Mouse (Mus musculus): ENCODE data around the gene Zfp185. TPM values are rescaled to one million over a fixed set of nuclear protein-coding genes. Genes with fewer than 3 reads are reported as not detected.
"Not testable (repeated sequence)": the region's sequence is repeated elsewhere in the genome, so short reads cannot be mapped to it uniquely, and the experiment has no call there.

Gene Zfp185
- polyA plus RNA-seq, 1 experiment: not detected

DNA sequence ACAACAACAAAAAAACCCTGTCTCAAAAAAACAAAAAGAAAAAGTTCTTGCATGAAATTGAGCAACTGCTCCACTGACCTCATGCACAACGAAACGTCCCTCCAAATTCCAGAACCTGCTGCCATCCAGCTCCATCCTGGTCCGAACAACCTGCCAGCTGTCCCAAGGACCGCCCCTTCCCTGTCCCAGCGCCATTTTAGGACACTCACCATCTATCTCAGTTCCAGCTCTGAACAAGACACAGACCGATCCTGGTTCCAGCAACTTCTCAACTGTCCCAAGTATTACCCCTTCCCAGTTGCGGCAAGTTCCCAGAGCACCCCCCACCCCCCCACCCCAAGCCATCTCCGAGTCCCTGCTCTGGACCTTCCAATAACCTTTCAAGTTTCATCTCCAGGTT, 51.7 kb downstream of the Zfp185 start:
- no peaks in the 10 kb centered on the region for H3K4me1 ChIP-seq (ENCODE audit: control insufficient read depth, insufficient read depth, low read length)
- H3K27ac ChIP-seq (ENCODE audit: insufficient read depth, low read depth, low read length): no peak overlapping the region
- TF ChIP-seq POLR2A (IDR thresholded peaks at IDR 0.05; ENCODE audit: insufficient read depth, low read depth, low read length): no peak
- TF ChIP-seq CTCF (IDR thresholded peaks at IDR 0.05; ENCODE audit: insufficient read depth, low read depth, low read length): no peak
- no peak overlapping the region for H3K4me3 ChIP-seq (ENCODE audit: insufficient read depth, low read depth, low read length)
- 87% methylated on average over 8 of the region's 8 CpGs for WGBS

DNA sequence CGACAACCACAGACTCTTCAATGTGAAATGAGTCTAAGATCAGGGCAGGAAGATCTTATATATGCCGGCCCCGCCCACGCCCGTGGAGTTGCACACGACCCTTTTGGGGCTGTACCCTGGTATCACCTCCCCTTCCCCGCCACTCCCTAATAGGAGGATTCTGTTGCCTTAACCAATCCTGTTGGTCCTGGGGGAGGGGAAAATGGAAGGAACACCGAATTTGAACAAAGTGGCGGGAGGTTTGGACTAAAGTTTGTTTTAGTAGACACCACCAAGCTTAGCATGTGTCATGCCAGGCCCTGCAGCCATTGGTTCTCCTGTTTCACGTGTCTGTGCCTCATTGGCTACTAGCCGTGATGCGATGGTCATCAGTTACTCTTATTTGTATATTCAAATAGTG, 52.5 kb downstream of the Zfp185 start:
- H3K27ac ChIP-seq (ENCODE audit: insufficient read depth, low read depth, low read length): no peak overlapping the region
- H3K4me1 ChIP-seq (ENCODE audit: control insufficient read depth, insufficient read depth, low read length): no peaks in the 10 kb centered on the region
- 88% methylated on average over 12 of the region's 12 CpGs for WGBS
- TF ChIP-seq POLR2A (IDR thresholded peaks at IDR 0.05; ENCODE audit: insufficient read depth, low read depth, low read length) (no peak), CTCF (IDR thresholded peaks at IDR 0.05; ENCODE audit: insufficient read depth, low read depth, low read length) (no peak)
- no peak overlapping the region for H3K4me3 ChIP-seq (ENCODE audit: insufficient read depth, low read depth, low read length)

DNA sequence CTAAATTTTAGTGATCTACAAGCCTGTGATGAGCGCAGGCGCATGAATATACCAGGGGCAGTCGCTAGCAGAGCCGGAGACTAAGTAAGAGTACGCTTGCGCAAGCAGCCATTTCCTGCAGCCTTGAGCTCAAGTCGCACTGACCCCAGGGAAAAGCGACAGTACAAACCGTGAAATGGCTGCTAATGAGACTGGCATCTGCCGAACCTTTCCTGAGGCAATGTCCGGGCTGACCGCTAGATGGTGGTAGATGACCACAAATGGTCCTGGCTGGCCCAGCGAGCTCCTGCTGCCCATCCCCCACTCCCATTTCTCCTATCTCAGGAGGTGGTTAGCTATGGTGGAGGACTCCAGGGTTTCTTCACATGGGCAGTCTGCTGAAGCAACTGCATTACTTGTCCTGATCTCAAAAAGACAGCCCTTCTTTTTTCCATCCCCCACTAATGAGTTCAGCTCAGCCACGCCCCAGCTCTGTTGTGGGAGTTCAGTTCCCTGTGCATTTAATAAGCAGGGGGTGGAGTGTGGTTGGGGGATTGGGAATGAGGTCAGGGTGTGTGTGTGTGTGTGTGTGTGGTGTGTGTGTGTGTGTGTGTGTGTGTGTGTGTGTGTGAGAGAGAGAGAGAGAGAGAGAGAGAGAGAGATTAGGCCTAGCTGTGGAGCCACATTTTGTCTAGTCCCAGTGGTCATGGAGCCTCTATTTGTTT, 66.9 kb downstream of the Zfp185 start:
- WGBS: 21% methylated on average over 14 of the region's 14 CpGs
- peak overlapping the region; percentile 1; the same call in 1 of the 2 replicates for H3K27ac ChIP-seq (ENCODE audit: insufficient read depth, low read depth, low read length)

DNA sequence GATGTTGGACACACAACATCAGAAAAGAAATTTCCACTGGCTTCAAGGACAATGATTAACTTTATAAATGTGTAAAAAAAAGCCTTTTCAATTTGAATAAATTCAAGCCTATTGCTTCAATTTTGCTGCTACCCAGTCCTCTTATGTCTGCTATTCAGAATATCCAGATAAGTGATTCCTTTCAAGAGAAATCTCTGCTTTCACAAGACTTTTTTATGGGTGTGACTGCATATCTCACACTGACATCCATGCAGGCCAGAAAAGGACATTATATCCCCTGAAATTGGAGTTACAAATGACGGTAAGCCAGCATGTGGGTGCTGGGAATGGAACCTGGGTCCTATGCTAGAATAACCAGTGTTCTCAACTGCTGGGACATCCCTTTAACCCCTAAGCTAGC, 74.4 kb downstream of the Zfp185 start:
- Histone ChIP-seq H3K27ac (ENCODE audit: insufficient read depth, low read depth, low read length) (no peak overlapping the region), H3K4me1 (ENCODE audit: control insufficient read depth, insufficient read depth, low read length) (peaks cover 10% of the 10 kb centered on the region), H3K4me3 (ENCODE audit: insufficient read depth, low read depth, low read length) (no peak overlapping the region)
- 87% methylated on average over 1 of the region's 1 CpGs for WGBS
- TF ChIP-seq CTCF (IDR thresholded peaks at IDR 0.05; ENCODE audit: insufficient read depth, low read depth, low read length) (no peak), POLR2A (IDR thresholded peaks at IDR 0.05; ENCODE audit: insufficient read depth, low read depth, low read length) (no peak)

More for the DNA sequence above, 66.9 kb downstream of the Zfp185 start:
- TF ChIP-seq CTCF (IDR thresholded peaks at IDR 0.05; ENCODE audit: insufficient read depth, low read depth, low read length): peak; percentile 52
- TF ChIP-seq POLR2A (IDR thresholded peaks at IDR 0.05; ENCODE audit: insufficient read depth, low read depth, low read length): no peak
- H3K4me3 ChIP-seq (ENCODE audit: insufficient read depth, low read depth, low read length): peak overlapping the region; percentile 29
- H3K4me1 ChIP-seq (ENCODE audit: control insufficient read depth, insufficient read depth, low read length): no peaks in the 10 kb centered on the region

DNA sequence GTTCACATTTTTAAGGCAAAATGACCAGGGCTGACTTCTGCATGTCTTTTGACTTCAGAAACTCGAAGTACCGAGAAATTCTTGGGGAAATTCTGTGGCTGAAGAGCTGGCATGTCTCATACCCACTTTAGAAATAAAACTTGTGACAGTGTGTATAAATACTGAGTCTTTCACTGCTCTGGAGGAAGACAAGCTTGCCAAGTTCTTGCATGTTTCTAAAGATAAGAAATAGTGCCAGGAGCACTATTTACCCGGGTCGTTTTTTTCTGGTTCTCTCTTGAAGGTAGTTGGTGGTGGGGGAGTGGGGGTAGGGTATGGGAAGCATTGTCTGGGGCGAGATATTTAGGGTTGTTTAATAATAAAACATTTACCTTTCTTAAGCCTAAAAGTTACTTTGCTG, 75.2 kb downstream of the Zfp185 start:
- 49% methylated on average over 5 of the region's 5 CpGs for WGBS
- Histone ChIP-seq H3K4me1 (ENCODE audit: control insufficient read depth, insufficient read depth, low read length) (peaks cover 10% of the 10 kb centered on the region), H3K27ac (ENCODE audit: insufficient read depth, low read depth, low read length) (no peak overlapping the region), H3K4me3 (ENCODE audit: insufficient read depth, low read depth, low read length) (no peak overlapping the region)
- TF ChIP-seq CTCF (IDR thresholded peaks at IDR 0.05; ENCODE audit: insufficient read depth, low read depth, low read length): no peak
- TF ChIP-seq POLR2A (IDR thresholded peaks at IDR 0.05; ENCODE audit: insufficient read depth, low read depth, low read length): no peak

DNA sequence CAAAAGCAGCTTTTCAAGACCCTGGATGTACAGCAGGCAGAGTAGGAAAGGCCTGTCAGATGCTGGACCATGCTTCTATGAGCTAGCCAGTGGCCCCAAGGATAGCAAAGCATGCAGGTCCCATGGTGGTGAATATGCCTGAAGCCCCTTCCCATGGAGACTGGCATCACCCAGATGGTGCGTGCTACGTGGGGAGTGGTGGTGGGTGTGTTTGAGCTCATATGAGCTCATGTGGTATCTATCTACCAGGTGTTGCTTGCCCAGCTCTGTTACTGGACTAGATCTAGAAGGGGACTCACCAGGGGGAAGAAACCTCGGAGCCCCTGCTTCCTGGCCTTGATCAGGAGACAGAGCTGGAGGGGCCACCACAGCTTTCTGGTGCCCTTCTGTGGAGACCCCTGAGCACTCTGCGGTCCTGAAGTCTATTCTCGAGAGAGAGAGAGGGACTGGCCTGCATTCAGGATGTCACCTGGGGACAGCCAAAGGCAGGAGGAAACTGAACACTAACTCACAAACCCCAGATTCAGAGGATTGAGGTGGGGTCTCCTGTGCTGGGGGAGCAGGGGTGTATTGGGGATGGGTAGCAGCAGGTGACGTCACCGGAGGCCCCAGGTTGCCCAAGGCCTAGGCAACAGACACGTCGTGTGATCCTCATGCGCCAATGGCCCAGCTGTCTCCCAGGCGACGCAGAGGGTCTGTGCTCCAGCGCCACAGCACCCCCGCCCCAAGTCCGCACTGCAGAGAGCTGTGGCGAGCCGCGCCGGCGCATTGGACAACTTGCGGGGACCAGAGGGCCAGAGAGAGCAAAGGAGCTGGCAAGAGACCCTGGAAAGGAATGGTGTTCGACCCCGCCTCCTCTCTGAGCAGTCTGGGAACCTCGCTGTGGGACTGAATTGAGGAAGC, 76.6 kb downstream of the Zfp185 start:
- 24% methylated on average over 24 of the region's 24 CpGs for WGBS
- no peak overlapping the region for H3K27ac ChIP-seq (ENCODE audit: insufficient read depth, low read depth, low read length)

DNA sequence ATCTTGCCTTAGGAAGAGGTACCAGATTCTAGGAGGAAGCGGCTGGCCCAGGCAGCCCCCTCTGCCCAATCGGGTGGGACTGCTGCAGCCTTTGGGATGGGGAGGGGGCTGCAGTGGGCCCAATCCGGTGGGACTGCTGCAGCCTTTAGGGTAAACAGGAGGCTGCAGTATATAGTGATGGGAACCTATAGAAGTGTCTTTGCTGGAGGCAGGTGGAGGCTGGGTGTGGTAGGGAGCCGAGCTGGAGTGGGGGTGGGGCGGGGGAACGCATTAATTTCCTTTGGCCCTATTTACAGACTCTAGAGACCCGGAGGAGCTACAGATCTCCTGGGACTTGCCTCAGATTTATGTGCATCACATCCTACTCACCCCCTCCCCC, 77.3 kb downstream of the Zfp185 start, which contains the start of gene Pnma3:
Gene Pnma3, plus strand, starts transcription at position 373 of the 379 bp plus-strand sequence.
- Histone ChIP-seq H3K27ac (ENCODE audit: insufficient read depth, low read depth, low read length) (no peak within 1 kb of the TSS), H3K4me3 (ENCODE audit: insufficient read depth, low read depth, low read length) (peak within 1 kb of the TSS; percentile 52), H3K4me1 (ENCODE audit: control insufficient read depth, insufficient read depth, low read length) (peaks cover 10% of the 10 kb centered on the region)
- WGBS: 22% methylated on average over 7 of the region's 7 CpGs
- TF ChIP-seq CTCF (IDR thresholded peaks at IDR 0.05; ENCODE audit: insufficient read depth, low read depth, low read length) (no peak), POLR2A (IDR thresholded peaks at IDR 0.05; ENCODE audit: insufficient read depth, low read depth, low read length) (no peak)

More for the DNA sequence above, 76.6 kb downstream of the Zfp185 start:
- TF ChIP-seq CTCF (IDR thresholded peaks at IDR 0.05; ENCODE audit: insufficient read depth, low read depth, low read length): no peak
- no peak for TF ChIP-seq POLR2A (IDR thresholded peaks at IDR 0.05; ENCODE audit: insufficient read depth, low read depth, low read length)
- Histone ChIP-seq H3K4me1 (ENCODE audit: control insufficient read depth, insufficient read depth, low read length) (peaks cover 10% of the 10 kb centered on the region), H3K4me3 (ENCODE audit: insufficient read depth, low read depth, low read length) (peak overlapping the region; percentile 52)

DNA sequence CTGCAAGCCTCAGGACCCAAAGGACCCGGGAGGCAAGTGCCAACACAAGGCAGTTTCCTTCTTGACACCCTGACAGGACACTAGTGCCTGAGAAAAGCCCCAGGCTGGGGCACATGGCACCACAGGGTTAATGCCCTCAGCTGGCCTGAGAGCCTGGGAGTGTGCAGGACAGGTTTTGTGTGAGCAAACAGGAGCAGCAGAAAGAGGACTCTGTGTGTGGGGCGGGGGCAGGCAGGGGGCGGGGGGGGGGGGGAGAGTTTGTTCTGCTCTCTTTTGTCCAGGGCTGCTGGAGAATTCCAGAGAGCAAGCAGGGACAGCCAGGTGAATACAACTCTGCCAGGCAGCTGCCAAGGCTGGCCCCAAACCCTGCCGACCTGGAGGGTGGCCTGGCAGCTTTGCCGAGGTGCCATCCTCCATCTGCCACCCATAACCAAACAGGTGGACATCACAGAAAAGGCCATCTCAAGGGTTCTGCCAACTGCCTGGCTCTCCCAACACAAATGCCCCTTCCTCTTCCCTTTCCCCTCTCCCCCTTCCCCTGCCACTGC, 79.7 kb downstream of the Zfp185 start:
- 66% methylated on average over 2 of the region's 5 CpGs for WGBS
- not testable (repeated sequence) for H3K27ac ChIP-seq (ENCODE audit: insufficient read depth, low read depth, low read length); H3K4me3 ChIP-seq (ENCODE audit: insufficient read depth, low read depth, low read length); H3K4me1 ChIP-seq (ENCODE audit: control insufficient read depth, insufficient read depth, low read length)

Other genes starting within 250 kb of the Zfp185 start
- gene Gabrq, start 162.2 kb upstream of the Zfp185 start, polyA plus RNA-seq (2012; ENCODE audit: insufficient read depth, insufficient read length, low replicate concordance, missing spikeins): not detected in 2 replicates
- gene Cetn2, start 68.9 kb upstream of the Zfp185 start, polyA plus RNA-seq (2012; ENCODE audit: insufficient read depth, insufficient read length, low replicate concordance, missing spikeins): not detected in 2 replicates
- not detected in 2 replicates for gene Nsdhl, start 68.8 kb upstream of the Zfp185 start, polyA plus RNA-seq (2012; ENCODE audit: insufficient read depth, insufficient read length, low replicate concordance, missing spikeins)
- gene Pnma5, start 49.8 kb downstream of the Zfp185 start, polyA plus RNA-seq (2012; ENCODE audit: insufficient read depth, insufficient read length, low replicate concordance, missing spikeins): not detected in 2 replicates
- gene Pnma3, start 77.4 kb downstream of the Zfp185 start, polyA plus RNA-seq (2012; ENCODE audit: insufficient read depth, insufficient read length, low replicate concordance, missing spikeins): not detected in 2 replicates
- gene Xlr4a, start 95.1 kb downstream of the Zfp185 start, polyA plus RNA-seq (2012; ENCODE audit: insufficient read depth, insufficient read length, low replicate concordance, missing spikeins): not detected in 2 replicates
- not detected in 2 replicates for gene Xlr3a, start 109.8 kb downstream of the Zfp185 start, polyA plus RNA-seq (2012; ENCODE audit: insufficient read depth, insufficient read length, low replicate concordance, missing spikeins)
- gene Gm14685, start 129.7 kb downstream of the Zfp185 start, polyA plus RNA-seq (2012; ENCODE audit: insufficient read depth, insufficient read length, low replicate concordance, missing spikeins): not detected in 2 replicates
- gene Xlr5b, start 161.5 kb downstream of the Zfp185 start, polyA plus RNA-seq (2012; ENCODE audit: insufficient read depth, insufficient read length, low replicate concordance, missing spikeins): not detected in 2 replicates
- gene DXBay18, start 162.1 kb downstream of the Zfp185 start, polyA plus RNA-seq (2012; ENCODE audit: insufficient read depth, insufficient read length, low replicate concordance, missing spikeins): not detected in 2 replicates
- gene Spin2d, start 189.7 kb downstream of the Zfp185 start, polyA plus RNA-seq (2012; ENCODE audit: insufficient read depth, insufficient read length, low replicate concordance, missing spikeins): not detected in 2 replicates
- gene Xlr3b, start 204.9 kb downstream of the Zfp185 start, polyA plus RNA-seq (2012; ENCODE audit: insufficient read depth, insufficient read length, low replicate concordance, missing spikeins): not detected in 2 replicates
- gene Xlr4b, start 227.0 kb downstream of the Zfp185 start, polyA plus RNA-seq (2012; ENCODE audit: insufficient read depth, insufficient read length, low replicate concordance, missing spikeins): not detected in 2 replicates
- not detected in 2 replicates for gene F8a, start 241.0 kb downstream of the Zfp185 start, polyA plus RNA-seq (2012; ENCODE audit: insufficient read depth, insufficient read length, low replicate concordance, missing spikeins)